Mouse (Mus musculus): ENCODE measurements around the gene Cnppd1. TPM values are rescaled to one million over a fixed set of nuclear protein-coding genes. Genes with fewer than 3 reads are reported as not detected.
A peak's percentile ranks its signal among the peaks of the same experiment; 100 is the strongest.

Cnppd1 gene
- polyA plus RNA-seq (2015; fragmentation: Nextera tagmentation; extraction: Ambion mirVana): 36.2 and 39.1 TPM in 2 replicates

GRCm38 (mm10) chr1:75142301-75143261 lies at the start of gene Cnppd1, which contains the start of gene Retreg2:
Gene Cnppd1, minus strand, starts transcription at chr1:75142711.
Gene Retreg2, plus strand, starts transcription at chr1:75142778.
- Histone ChIP-seq H3K4me2 (peak within 1 kb of the TSS; percentile 95), H3K27me3 (replicated peaks) (no peaks in the 10 kb centered on the region), H3K4me3 (peak within 1 kb of the TSS; percentile 90), H3K27ac (replicated peaks) (peak within 1 kb of the TSS; percentile 98), H3K9ac (peak within 1 kb of the TSS; percentile 98), H3K9me3 (no peaks in the 10 kb centered on the region), H3K4me1 (peaks cover 27% of the 10 kb centered on the region), H3K36me3 (peaks cover 62% of the 10 kb centered on the region)
- ATAC-seq (ENCODE audit: extremely low read depth, insufficient number of reproducible peaks, low FRiP score, low TSS enrichment): peak; percentile 84
- under 1% methylated on average over 84 of the region's 91 CpGs for WGBS

- no peaks in the 10 kb centered on the region for H3K27me3 ChIP-seq (replicated peaks)
- H3K36me3 ChIP-seq: peaks cover 52% of the 10 kb centered on the region
- ATAC-seq (ENCODE audit: extremely low read depth, insufficient number of reproducible peaks, low FRiP score, low TSS enrichment): peak; percentile 98
- H3K4me2 ChIP-seq: peak within 1 kb of the TSS; percentile 94
- WGBS: under 1% methylated on average over 55 of the region's 56 CpGs
- no peaks in the 10 kb centered on the region for H3K9me3 ChIP-seq
- peak within 1 kb of the TSS; percentile 96 for H3K27ac ChIP-seq (replicated peaks)
- H3K9ac ChIP-seq: peak within 1 kb of the TSS; percentile 94
- peak within 1 kb of the TSS; percentile 70 for H3K4me3 ChIP-seq
- peaks cover 27% of the 10 kb centered on the region for H3K4me1 ChIP-seq
These were observed 49.3 kb upstream of the Cnppd1 start, which contains the start of the genes Ankzf1 and Atg9a for GRCm38 (mm10) chr1:75191622-75192402. Gene Ankzf1, plus strand, starts transcription at chr1:75192151. Gene Atg9a, minus strand, starts transcription at chr1:75192196.

DNA sequence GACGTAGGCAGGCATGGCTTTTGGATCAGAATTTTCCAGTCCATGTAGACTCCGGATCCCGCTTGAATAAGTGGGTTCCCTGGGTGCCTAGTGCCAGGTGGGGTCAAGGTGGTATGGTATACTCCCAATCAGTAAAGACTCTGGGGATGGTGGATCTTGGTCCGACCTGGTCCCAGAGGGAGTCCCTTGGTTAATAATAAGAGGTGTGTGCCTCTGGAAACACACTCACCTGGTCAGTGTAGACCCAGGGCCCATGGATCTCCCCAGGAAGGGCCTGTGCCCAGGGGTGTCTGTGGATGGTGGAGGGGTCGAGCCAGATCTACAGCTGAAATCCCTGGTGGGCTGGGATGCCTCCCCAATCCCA lies 48.7 kb upstream of the Cnppd1 start:
- H3K36me3 ChIP-seq: peaks cover 52% of the 10 kb centered on the region
- ATAC-seq (ENCODE audit: extremely low read depth, insufficient number of reproducible peaks, low FRiP score, low TSS enrichment): peak; percentile 9; the same call in 1 of the 2 replicates
- WGBS: 41% methylated on average over 5 of the region's 5 CpGs
- H3K4me2 ChIP-seq: peak overlapping the region; percentile 94
- peaks cover 27% of the 10 kb centered on the region for H3K4me1 ChIP-seq
- H3K9ac ChIP-seq: peak overlapping the region; percentile 94
- H3K4me3 ChIP-seq: peak overlapping the region; percentile 70
- no peaks in the 10 kb centered on the region for H3K9me3 ChIP-seq
- no peaks in the 10 kb centered on the region for H3K27me3 ChIP-seq (replicated peaks)
- peak overlapping the region; percentile 75 for H3K27ac ChIP-seq (replicated peaks)

DNA sequence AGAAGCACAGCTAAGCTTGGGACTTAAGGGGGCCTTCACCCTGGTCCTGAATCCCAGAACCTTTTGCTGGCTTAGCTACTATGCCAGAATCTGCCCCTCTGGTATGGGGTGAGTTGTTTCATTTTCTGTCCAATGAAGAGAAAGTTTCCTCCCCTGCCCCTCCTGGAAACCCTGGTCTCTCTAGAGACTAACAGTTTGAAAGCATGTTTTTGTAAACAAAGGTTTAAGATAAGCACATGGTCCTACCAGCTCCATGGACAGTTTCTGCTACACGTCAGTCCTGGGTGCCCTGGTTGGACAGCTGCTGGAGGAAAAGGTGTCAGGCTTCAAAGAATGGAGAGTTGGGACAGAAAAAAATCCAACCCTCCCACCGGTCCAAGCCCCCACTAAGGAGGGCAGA lies 48.1 kb upstream of the Cnppd1 start:
- Histone ChIP-seq H3K27me3 (replicated peaks) (no peaks in the 10 kb centered on the region), H3K9ac (peak overlapping the region; percentile 94; the same call in 1 of the 2 replicates), H3K4me3 (peak overlapping the region; percentile 70), H3K9me3 (no peaks in the 10 kb centered on the region), H3K4me2 (peak overlapping the region; percentile 94), H3K27ac (replicated peaks) (0 out of 2 replicates have a peak overlapping the region, but pooled peaks have one; percentile 75), H3K36me3 (peaks cover 52% of the 10 kb centered on the region), H3K4me1 (peaks cover 27% of the 10 kb centered on the region)
- ATAC-seq (ENCODE audit: extremely low read depth, insufficient number of reproducible peaks, low FRiP score, low TSS enrichment): no peak
- WGBS: 33% methylated on average over 2 of the region's 2 CpGs

GRCm38 (mm10) chr1:75187914-75188483 lies 45.5 kb upstream of the Cnppd1 start:
- H3K27me3 ChIP-seq (replicated peaks): no peaks in the 10 kb centered on the region
- H3K27ac ChIP-seq (replicated peaks): no peak overlapping the region
- H3K4me2 ChIP-seq: no peak overlapping the region
- H3K4me3 ChIP-seq: no peak overlapping the region
- H3K4me1 ChIP-seq: peaks cover 18% of the 10 kb centered on the region
- H3K9me3 ChIP-seq: no peaks in the 10 kb centered on the region
- WGBS: 76% methylated on average over 2 of the region's 2 CpGs
- no peak for ATAC-seq (ENCODE audit: extremely low read depth, insufficient number of reproducible peaks, low FRiP score, low TSS enrichment)
- H3K9ac ChIP-seq: no peak overlapping the region
- peaks cover 67% of the 10 kb centered on the region for H3K36me3 ChIP-seq

DNA sequence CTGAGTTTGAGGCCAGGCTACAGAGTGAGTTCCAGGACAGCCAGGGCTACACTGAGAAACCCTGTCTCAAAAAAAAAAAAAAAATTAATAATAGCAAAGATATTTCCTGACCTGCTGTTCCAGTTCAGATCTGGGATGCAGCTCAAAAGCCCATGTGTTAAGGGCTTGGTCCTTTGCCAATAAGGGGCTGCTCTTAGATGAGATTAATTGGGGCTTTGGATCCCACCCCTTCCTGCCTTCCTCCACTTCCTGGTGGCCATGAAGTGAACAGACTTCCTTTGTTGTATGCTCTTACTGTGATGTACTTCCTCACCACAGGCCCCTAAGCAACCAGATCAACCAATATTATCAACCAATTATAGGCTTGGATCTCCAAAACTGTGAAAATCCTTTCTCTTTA lies 44.6 kb upstream of the Cnppd1 start:
- Histone ChIP-seq H3K4me2 (no peak overlapping the region), H3K9ac (no peak overlapping the region), H3K9me3 (no peaks in the 10 kb centered on the region), H3K27me3 (replicated peaks) (no peaks in the 10 kb centered on the region), H3K4me3 (no peak overlapping the region), H3K36me3 (peaks cover 75% of the 10 kb centered on the region), H3K4me1 (peaks cover 15% of the 10 kb centered on the region), H3K27ac (replicated peaks) (no peak overlapping the region)
- no peak for ATAC-seq (ENCODE audit: extremely low read depth, insufficient number of reproducible peaks, low FRiP score, low TSS enrichment)

DNA sequence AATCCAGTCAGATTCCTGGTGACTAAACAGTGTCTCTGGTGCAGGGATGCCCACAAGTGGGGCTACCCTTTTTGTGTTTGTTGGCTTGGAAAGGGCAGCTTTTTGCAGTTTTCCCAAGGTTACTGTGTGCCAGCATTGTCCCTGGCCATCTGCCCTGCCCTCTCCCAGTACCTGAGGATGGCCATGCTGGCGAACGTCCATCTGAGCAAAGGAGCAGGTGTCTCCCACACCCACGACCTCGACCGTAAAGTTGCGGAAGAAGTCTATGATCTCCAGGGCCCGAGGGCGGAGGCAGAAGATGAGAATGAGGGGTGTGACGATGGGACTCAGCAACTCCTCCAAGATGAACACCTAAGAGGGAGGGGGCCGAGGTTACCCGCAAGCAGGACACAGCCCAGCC lies 43.0 kb upstream of the Cnppd1 start:
- Histone ChIP-seq H3K27ac (replicated peaks) (no peak overlapping the region), H3K36me3 (peaks cover 88% of the 10 kb centered on the region), H3K9ac (no peak overlapping the region), H3K4me1 (peaks cover 12% of the 10 kb centered on the region), H3K4me3 (no peak overlapping the region), H3K9me3 (no peaks in the 10 kb centered on the region), H3K4me2 (no peak overlapping the region), H3K27me3 (replicated peaks) (no peaks in the 10 kb centered on the region)
- no peak for ATAC-seq (ENCODE audit: extremely low read depth, insufficient number of reproducible peaks, low FRiP score, low TSS enrichment)
- WGBS: 93% methylated on average over 11 of the region's 11 CpGs

- no peak overlapping the region for H3K9ac ChIP-seq
- H3K36me3 ChIP-seq: peaks cover 70% of the 10 kb centered on the region
- no peak for ATAC-seq (ENCODE audit: extremely low read depth, insufficient number of reproducible peaks, low FRiP score, low TSS enrichment)
- H3K27me3 ChIP-seq (replicated peaks): no peaks in the 10 kb centered on the region
- no peak overlapping the region for H3K4me2 ChIP-seq
- H3K9me3 ChIP-seq: no peaks in the 10 kb centered on the region
- H3K4me1 ChIP-seq: peaks cover 21% of the 10 kb centered on the region
- H3K4me3 ChIP-seq: no peak overlapping the region
- no peak overlapping the region for H3K27ac ChIP-seq (replicated peaks)
- 73% methylated on average over 4 of the region's 4 CpGs for WGBS
These were observed 39.6 kb upstream of the Cnppd1 start for GRCm38 (mm10) chr1:75182160-75182559.

- Histone ChIP-seq H3K9ac (no peak overlapping the region), H3K4me3 (no peak overlapping the region), H3K4me1 (peaks cover 21% of the 10 kb centered on the region), H3K4me2 (no peak overlapping the region), H3K27me3 (replicated peaks) (no peaks in the 10 kb centered on the region), H3K9me3 (no peaks in the 10 kb centered on the region), H3K36me3 (peaks cover 70% of the 10 kb centered on the region), H3K27ac (replicated peaks) (no peak overlapping the region)
- ATAC-seq (ENCODE audit: extremely low read depth, insufficient number of reproducible peaks, low FRiP score, low TSS enrichment): no peak
- WGBS: 87% methylated on average over 4 of the region's 4 CpGs
These were observed 38.9 kb upstream of the Cnppd1 start for GRCm38 (mm10) chr1:75181377-75181870.

DNA sequence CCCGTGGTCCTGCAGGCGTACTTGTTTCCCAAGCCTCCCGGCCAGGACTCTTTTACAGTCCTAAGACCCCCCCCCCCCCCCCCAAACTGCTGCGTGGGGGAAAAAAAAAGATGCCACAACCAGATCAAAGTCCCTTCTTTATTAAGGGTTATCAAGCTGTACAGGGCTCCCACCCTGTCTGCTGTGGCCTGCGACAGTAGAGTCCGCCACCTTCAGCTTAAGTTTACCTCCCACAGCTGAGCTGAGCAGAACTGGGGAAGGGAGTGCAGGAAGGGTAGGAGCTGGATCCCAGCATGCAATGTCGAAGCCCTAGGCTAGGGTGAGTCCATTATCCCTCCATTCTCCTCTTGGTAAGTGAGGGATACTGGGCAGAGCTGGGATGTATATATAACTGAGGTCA lies 38.2 kb upstream of the Cnppd1 start:
- Histone ChIP-seq H3K27ac (replicated peaks) (0 out of 2 replicates have a peak overlapping the region, but pooled peaks have one; percentile 24), H3K27me3 (replicated peaks) (no peaks in the 10 kb centered on the region), H3K4me2 (peak overlapping the region; percentile 99), H3K4me3 (peak overlapping the region; percentile 72), H3K9ac (peak overlapping the region; percentile 58; the same call in 1 of the 2 replicates), H3K4me1 (peaks cover 21% of the 10 kb centered on the region), H3K36me3 (peaks cover 70% of the 10 kb centered on the region), H3K9me3 (no peaks in the 10 kb centered on the region)
- no peak for ATAC-seq (ENCODE audit: extremely low read depth, insufficient number of reproducible peaks, low FRiP score, low TSS enrichment)
- WGBS: 33% methylated on average over 7 of the region's 7 CpGs

Data from heart, embryonic 13.5 days (tissue).